Mouse (Mus musculus) splenic B cell, adult 2 months (primary cell): ENCODE data around the gene Creld1.

Experiments
- DNase-seq: peaks from one replicate; pipeline ENCODE4 v3.0.0-alpha.2; 2011; ENCODE audit warnings: low read depth, low spot score
- H3K27me3 ChIP-seq: 2 replicates; pipeline ENCODE4 v1.6.1; 2012; ENCODE audit warnings: mild to moderate bottlenecking, low read length, moderate library complexity, mixed read lengths; ENCODE audit not compliant: control insufficient read depth, poor library complexity, insufficient read depth, severe bottlenecking
- H3K36me3 ChIP-seq: 2 replicates; pipeline ENCODE4 v1.6.1; 2012; ENCODE audit warnings: mild to moderate bottlenecking, low read length, moderate library complexity, mixed read lengths; ENCODE audit not compliant: control insufficient read depth, poor library complexity, insufficient read depth, severe bottlenecking

The Creld1 gene

GRCm38 (mm10) chr6:113455007-113455406 is 28.1 kb upstream of the Creld1 start:
- Histone ChIP-seq H3K27me3 (no peaks in the 10 kb centered on the region), H3K36me3 (no peaks in the 10 kb centered on the region)

GRCm38 (mm10) chr6:113457952-113458534 is 25.1 kb upstream of the Creld1 start, which contains the start of gene Il17re:
TSS of gene Il17re (plus strand) at chr6:113458484.
- Histone ChIP-seq H3K27me3 (no peaks in the 10 kb centered on the region), H3K36me3 (no peaks in the 10 kb centered on the region)
- DNase-seq = no peak

More at GRCm38 (mm10) chr6:113455007-113455406, 28.1 kb upstream of the Creld1 start:
- no peak for DNase-seq

- DNase-seq = no peak
- Histone ChIP-seq H3K27me3 (no peaks in the 10 kb centered on the region), H3K36me3 (no peaks in the 10 kb centered on the region)
These were observed 24.5 kb upstream of the Creld1 start for GRCm38 (mm10) chr6:113458635-113459034.

GRCm38 (mm10) chr6:113464040-113464439 is 19.1 kb upstream of the Creld1 start:
- no peaks in the 10 kb centered on the region for H3K36me3 ChIP-seq
- DNase-seq = no peak
- no peaks in the 10 kb centered on the region for H3K27me3 ChIP-seq

- DNase-seq = no peak
- Histone ChIP-seq H3K36me3 (no peaks in the 10 kb centered on the region), H3K27me3 (no peaks in the 10 kb centered on the region)
These were observed 17.5 kb upstream of the Creld1 start for GRCm38 (mm10) chr6:113465602-113466001.

- Histone ChIP-seq H3K36me3 (no peaks in the 10 kb centered on the region), H3K27me3 (no peaks in the 10 kb centered on the region)
- DNase-seq = no peak
These were observed 14.6 kb upstream of the Creld1 start for GRCm38 (mm10) chr6:113468512-113468911.

- Histone ChIP-seq H3K27me3 (no peaks in the 10 kb centered on the region), H3K36me3 (no peaks in the 10 kb centered on the region)
- DNase-seq = peak; percentile 86
These were observed 14.1 kb upstream of the Creld1 start for GRCm38 (mm10) chr6:113469021-113469420.

GRCm38 (mm10) chr6:113469432-113469831 is 13.7 kb upstream of the Creld1 start:
- Histone ChIP-seq H3K36me3 (no peaks in the 10 kb centered on the region), H3K27me3 (no peaks in the 10 kb centered on the region)
- peak; percentile 74 for DNase-seq

- H3K27me3 ChIP-seq = no peaks in the 10 kb centered on the region
- DNase-seq = no peak
- H3K36me3 ChIP-seq = no peaks in the 10 kb centered on the region
These were observed 11.7 kb upstream of the Creld1 start, which contains the start of gene Il17rc for GRCm38 (mm10) chr6:113471297-113471936. TSS of gene Il17rc (plus strand) at chr6:113471427.

GRCm38 (mm10) chr6:113472061-113472460 is 11.0 kb upstream of the Creld1 start:
- Histone ChIP-seq H3K36me3 (no peaks in the 10 kb centered on the region), H3K27me3 (no peaks in the 10 kb centered on the region)
- no peak for DNase-seq

- DNase-seq = no peak
- H3K36me3 ChIP-seq = no peaks in the 10 kb centered on the region
These were observed 9.9 kb upstream of the Creld1 start for GRCm38 (mm10) chr6:113473246-113473645.

GRCm38 (mm10) chr6:113473715-113474114 is 9.4 kb upstream of the Creld1 start:
- H3K36me3 ChIP-seq = no peaks in the 10 kb centered on the region
- DNase-seq = no peak
- no peaks in the 10 kb centered on the region; the same call in 1 of the 2 replicates for H3K27me3 ChIP-seq

More at GRCm38 (mm10) chr6:113473246-113473645, 9.9 kb upstream of the Creld1 start:
- H3K27me3 ChIP-seq = no peaks in the 10 kb centered on the region; the same call in 1 of the 2 replicates

GRCm38 (mm10) chr6:113477353-113477752 is 5.7 kb upstream of the Creld1 start:
- no peaks in the 10 kb centered on the region for H3K36me3 ChIP-seq
- no peaks in the 10 kb centered on the region; the same call in 1 of the 2 replicates for H3K27me3 ChIP-seq
- DNase-seq = no peak

GRCm38 (mm10) chr6:113478906-113479305 is 4.2 kb upstream of the Creld1 start:
- Histone ChIP-seq H3K36me3 (no peaks in the 10 kb centered on the region), H3K27me3 (no peaks in the 10 kb centered on the region; the same call in 1 of the 2 replicates)
- no peak for DNase-seq

GRCm38 (mm10) chr6:113480555-113481373 is 2.3 kb upstream of the Creld1 start:
- no peak for DNase-seq
- no peaks in the 10 kb centered on the region; the same call in 1 of the 2 replicates for H3K27me3 ChIP-seq
- H3K36me3 ChIP-seq = no peaks in the 10 kb centered on the region
